Mouse (Mus musculus): ENCODE measurements at regions not wholly inside any gene's neighbourhood (a gene's known extent, or its start where the extent isn't known, plus 50 kb on each side); places are given as distances from the start of the nearest gene placed in this dataset.

DNA sequence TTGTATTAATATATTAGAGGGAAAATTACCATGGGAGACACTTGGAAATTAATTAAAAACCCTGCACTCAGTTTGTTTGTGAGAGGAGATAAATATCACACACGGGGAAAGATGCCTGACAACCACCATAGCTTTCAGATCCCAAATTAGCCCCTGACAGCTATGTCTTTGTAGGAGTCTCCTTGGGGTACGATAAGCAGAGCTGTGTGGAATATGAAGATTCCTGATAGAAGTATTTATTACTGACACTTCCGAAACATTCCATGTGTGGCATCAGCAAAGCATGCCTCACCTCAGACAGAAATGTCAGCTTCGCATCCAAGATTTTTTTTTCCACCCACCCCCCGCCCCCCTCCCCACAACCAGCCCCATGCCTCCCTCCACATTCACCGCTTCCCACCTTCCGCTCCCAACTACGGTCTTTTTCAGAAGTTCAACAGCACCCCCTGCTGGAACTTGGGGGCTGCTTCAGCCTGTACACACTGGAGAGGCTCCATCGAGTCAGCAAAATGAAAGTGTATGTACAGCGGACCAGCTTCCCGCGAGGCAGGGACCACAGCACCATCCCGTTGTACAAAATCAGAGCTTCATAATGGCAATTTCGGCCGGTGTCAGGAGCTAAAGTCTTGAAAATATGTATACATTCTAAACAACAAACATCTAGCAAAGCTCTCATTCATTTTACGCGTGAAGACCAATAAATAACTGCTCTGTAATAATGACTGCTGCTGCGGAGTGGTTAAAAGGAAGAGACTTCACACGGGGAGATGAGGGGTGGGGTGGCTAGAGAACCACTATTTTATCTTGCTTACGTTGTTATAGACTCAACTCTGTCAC is 66.7 kb downstream of the Rwdd3 start:
- peak; percentile 82 to 89 for DNase-seq (ENCODE audit: low spot score in 2 of 2)

DNA sequence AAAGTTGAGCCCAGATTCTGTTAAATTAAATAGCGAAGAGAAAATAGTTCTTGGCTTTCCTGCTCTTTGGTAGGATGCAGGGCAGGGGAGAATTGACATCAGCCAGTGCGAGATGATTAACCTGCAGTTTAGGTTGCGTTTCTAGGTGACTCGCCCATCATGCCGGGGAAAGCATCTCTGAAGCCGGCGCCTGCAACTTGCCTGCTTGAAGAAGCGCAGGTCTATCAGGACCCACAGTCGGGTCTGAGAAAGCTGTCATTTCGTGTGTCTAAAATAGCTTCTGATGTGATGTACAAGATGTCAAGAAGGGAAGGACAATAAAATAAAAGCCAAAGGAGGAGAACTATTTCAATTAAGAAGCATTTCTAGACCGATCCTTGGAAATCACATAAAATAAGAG is 68.6 kb downstream of the Rwdd3 start:
- DNase-seq (ENCODE audit: low spot score in 2 of 2), result peak in 1 of 2 experiments; percentile 24

DNA sequence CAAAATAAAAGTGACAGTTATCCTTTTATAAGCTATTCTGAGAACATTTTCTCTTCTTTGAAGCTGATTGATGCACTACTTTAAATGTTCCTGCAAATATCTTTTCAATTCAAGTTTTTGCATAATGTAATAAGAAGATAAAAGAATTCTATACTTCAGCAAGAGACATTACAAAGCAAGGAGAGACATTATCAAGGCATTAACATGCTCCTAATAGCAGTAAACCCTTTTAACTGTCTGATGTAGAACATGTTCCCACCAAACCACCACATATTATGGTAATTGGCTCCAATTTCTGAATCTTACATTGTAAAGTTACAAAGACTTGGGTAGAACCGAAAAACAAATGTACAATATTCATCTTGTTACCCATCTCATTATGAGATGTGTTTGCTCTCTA is 69.4 kb downstream of the Rwdd3 start:
- DNase-seq (ENCODE audit: low spot score in 2 of 2), result no peak

DNA sequence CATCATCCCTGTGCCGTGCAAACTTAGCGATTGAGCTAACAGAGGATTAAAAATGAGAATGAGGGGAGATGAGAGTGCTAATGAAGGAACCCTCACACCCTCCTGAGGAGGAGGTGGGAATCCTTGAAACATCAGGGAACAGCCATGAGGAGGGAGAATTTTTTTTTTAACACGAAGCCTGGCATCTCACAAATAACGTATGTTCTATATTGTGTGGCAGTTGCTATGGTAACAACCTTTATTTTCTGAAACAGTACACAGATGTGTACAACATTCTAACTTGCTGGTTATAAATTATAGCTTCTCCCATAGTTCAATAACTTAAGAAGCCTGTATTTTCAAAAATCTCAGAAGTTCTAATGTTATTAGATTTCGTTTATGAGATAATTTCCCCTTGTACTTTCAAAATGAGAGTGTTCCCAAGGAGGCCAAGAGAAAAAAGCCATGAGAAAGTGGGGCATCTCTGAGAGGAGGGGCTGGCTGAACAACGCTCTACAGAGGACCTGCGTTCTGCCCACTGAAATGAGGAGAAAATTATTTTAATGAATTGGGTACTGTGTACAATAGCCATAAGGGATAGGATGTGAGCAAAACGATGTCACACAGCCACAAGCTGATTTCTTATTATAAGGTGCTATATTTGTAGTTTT is 71.2 kb downstream of the Rwdd3 start:
- DNase-seq (ENCODE audit: low spot score in 2 of 2), result no peak

DNA sequence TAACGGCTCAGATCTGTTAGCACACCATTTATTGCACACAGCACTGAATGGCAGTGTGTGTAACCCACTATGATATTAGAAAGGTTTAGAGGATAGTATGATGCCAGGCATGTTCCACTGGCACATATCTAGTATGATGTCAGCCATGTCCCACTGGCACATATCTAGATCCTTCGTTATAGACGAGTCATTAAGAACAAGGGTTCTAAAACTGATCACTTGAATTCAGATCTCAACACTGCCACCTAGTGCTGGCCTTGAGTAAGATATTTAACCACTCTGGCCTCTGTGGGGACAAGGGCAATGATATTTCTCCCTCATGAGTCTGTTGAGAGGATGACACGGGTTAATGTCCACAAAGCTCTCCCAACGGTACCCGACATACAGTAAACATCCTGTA is 78.0 kb downstream of the Rwdd3 start:
- DNase-seq (ENCODE audit: low spot score in 2 of 2), result peak; percentile 39 to 51

DNA sequence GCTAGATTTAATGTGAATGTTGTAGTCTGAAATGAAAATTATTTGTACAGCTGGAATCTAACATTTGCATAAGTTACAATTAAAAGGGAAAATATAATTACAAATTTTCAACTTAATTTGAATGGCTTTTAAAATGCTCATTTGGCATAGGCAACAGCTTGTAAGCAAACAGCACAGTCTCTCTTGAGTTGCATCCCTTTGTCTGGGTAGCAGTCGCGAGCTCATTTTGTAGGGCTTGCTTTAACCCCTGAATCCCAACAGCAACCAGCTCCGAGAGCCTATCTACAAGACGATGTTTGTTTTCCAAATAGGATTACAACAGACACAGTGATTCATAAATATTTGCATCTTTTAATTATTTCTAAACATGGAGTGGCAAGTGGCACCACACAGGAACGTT is 82.8 kb downstream of the Rwdd3 start:
- no peak for DNase-seq (ENCODE audit: low spot score in 2 of 2)

DNA sequence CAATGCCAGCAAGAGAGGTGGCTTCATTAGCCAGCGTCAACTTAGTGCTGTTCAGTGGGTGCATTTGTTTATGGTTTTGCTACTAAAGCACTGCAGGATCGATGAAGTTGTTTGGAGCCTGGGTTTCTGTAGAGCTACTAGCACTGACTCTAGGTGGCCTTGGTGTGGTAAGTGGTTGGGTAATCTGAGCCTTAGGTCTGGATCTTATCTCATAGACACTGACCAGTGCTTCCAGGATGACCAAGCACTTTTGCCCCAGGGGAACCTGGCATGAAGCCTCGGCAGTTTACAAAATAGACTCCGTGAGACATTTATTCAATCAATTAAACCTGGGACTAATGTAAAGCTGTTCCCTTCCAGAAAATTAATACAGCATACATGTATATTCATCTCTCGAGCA is 102.8 kb downstream of the Rwdd3 start:
- no peak for DNase-seq (ENCODE audit: low spot score in 2 of 2)

DNA sequence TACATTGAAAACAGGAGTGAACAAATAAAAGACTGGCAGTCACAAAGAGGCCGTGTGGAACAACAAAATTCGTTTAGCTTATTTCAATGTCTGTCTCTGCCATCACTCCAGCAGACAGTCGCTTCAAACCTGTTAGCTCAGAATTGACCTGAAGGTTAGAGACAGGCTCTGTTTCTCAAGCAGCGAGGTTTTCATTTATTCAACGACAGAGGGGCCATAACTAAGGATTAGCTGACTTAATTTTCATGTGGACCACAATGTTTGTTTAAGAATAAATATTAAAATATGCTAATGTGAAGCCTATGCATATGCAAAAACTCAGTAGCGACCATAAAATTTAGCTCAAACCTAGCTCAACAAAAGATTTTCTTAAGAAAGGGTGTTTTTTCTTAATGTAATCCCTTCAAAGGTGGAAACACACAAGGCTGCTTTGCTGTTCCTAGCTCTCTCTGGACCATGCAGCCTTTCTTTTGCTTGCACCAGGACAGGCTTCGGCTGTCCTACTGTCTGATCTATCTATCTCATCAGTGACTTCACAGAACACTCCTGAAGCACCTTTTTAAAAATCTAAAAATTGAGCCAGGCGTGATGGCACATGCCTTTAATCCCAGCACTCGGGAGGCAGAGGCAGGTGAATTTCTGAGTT is 135.5 kb downstream of the Rwdd3 start:
- no peak for DNase-seq (ENCODE audit: low spot score in 2 of 2)

DNA sequence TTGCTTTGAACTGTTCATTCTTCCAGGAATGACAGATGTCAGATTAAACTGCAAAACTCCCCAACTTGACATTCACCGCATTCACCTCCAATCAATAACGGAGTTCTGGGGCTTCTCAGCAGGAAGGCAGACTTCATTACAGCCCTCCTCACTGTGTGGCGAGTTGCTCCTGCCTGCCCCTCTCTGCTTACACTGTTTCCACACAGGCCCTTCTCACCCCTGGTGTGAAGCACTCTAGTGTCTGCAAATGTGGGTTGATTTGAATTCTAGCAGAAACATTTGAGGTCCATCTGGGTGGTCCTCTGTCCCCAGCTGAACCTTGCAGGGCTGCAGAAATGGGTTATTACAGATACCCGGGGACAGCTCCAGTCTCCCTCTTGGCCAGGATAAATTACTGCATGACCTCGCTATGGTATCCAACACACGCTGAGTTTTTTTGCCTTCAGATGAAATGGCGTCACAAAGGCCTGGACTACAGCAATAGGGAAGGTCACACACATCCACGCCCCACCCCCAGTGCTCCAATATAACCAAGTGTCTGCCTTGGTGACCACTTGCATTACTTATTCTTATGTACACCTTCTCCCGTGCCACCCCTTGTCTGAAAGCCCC is 145.8 kb downstream of the Rwdd3 start:
- no peak for DNase-seq (ENCODE audit: low spot score in 2 of 2)

DNA sequence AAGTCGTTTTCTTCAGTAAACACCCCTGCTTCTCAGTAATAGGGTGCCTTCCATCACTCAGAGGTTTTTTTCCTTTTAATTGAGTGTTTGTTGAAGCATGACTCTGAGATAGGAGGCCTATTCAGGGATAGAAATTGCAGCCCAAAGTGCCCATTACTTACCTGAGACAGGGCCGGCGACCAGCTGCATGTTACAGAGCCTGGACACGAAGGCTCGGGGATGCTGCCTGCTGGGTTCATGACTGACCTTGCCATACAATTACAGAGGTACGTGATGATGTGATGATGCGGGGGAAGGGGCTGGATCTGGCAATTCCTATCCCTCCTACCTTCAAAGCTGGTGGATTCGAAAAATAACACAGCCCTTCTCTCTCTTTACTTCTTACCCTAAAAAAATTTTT is 146.7 kb downstream of the Rwdd3 start:
- no peak for DNase-seq (ENCODE audit: low spot score in 2 of 2)

DNA sequence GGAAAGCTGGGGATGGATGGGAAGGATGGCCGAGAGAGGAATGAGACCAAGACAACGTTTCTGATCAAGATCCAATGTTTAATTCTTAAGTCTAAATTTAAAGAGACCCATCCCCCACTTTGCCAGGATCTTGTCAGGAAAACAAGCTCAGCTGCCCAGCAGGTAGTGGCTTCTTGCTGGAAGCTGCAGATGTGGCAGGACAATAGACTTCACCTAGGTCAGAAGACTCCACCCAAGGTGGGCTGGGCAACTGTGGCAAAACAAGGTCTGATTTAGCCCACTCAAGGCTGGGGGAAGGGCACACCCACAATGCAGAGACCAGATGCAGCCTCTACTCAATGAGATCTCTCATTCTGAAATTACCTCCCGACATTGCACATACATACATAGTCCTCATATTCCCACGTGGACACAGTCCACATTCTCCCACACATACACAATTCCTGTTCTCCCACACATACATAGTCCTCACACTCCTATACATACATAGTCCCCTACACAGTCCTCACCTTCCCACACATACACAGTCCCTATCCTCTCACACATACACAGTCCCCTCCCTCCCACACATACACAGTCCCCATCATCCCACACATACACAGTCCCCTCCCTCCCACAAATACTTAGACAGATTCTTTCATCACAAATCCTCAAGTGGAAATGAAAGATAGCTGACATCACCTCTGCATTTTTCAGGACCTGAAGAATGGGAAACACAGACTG is 150.2 kb downstream of the Rwdd3 start:
- no peak for DNase-seq (ENCODE audit: low spot score in 2 of 2)

DNA sequence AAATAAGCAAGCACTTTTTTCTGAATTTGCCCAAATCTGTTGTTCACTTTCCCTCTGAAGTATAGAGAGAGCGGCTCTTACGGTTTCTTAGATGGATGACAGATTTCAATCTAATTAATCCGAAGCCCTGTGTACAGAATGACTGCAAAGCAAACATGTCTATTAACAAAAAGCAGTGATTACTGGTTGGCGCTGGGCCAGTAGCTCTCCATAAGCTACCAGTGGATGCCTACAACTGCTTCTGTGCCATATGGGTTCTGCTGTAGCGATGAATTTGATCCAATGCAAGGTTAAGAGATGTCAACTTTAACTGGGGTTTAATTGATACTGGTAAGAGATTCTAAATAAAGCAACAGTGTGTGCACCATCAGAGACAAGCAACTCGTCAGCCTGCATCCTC is 162.3 kb downstream of the Rwdd3 start:
- peak in 1 of 2 experiments; percentile 2 for DNase-seq (ENCODE audit: low spot score in 2 of 2)

DNA sequence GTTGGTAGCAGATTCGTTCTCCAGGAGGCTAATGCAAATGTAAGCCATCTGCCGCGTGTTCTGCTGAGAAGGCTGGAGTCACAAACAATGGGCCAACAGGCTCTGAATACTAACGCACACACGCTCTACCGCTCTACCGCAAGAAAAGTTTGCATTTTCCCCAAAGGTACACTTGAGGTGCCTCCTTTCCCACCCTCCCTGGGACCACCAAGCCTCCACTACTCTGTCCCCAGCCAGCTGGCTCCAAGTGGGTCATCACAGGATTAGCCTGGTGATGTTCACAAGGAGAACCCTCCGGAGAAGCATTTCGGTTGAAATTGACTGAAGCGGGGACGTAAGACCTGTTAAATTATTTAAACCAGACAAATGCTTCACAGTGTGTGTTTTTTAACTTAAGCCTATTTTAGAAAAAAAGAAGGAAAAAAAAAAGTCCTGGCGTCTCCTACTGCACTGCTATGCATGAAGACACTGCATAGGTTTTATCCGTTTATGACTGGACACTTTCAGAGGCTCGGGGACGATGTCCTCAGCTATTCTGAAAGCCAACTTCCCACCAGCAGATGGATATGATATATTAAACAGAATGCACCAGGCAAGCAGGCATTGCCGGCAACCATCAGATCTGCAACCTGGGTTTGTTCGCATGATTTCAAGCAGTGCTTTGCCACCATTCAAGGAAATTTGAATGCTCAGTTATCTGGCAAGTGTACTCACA is 187.8 kb downstream of the Rwdd3 start:
- DNase-seq (ENCODE audit: low spot score in 2 of 2), result peak; percentile 5 to 33

DNA sequence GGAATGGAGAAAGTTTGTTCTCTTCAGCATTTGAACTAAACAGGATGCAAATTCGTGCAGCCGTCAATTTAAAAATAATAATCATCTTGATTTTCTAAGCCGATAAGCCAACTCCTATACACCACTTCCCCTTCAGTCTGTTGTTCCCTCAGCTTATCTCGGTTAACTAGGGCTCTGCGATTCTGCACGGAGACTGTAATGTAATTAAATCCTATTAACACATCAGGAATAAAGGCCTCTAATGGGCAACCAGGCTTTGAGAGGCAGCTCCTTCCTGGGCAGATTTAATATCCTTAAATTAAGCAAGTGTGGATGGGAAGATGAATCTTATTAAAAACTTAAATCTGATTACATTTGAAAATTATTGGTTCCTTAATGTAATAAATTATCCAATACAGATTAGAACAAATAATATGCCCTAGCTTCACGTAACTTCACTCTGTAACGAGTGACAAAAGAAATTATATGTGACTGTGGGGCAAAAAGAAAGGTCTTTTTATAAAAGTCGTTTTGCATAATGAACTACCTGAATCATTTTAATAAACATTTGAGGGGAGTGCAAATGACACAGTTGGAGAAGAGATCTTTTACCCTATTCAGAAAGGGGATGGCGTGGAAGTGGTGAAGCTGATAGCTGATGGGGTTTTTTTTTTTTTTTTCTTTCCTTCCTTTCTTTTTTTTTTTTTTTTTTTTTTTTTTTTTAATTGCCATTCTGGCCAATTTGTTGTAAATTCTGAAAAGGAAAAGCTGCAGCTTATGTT is 188.5 kb downstream of the Rwdd3 start:
- DNase-seq (ENCODE audit: low spot score in 2 of 2), result no peak

DNA sequence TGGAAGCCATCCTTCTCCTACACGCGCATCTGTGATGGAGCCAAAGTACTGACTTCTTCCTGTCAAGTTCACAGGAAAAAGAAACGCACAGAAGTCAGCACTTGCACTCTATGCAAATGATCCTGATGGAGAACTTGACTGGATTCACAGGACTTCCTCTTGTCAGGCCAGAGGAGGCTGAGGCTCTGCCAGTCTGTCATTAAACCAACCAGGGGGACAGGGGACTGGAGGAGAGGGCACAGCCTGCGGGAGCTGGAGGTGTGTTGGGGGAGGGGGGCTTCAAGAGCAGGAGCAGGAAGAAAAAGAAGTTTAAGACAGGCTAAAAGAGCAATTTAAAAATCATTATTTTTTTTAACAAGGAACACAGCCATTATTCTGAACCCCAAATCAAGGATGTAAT is 189.3 kb downstream of the Rwdd3 start:
- no peak for DNase-seq (ENCODE audit: low spot score in 2 of 2)

DNA sequence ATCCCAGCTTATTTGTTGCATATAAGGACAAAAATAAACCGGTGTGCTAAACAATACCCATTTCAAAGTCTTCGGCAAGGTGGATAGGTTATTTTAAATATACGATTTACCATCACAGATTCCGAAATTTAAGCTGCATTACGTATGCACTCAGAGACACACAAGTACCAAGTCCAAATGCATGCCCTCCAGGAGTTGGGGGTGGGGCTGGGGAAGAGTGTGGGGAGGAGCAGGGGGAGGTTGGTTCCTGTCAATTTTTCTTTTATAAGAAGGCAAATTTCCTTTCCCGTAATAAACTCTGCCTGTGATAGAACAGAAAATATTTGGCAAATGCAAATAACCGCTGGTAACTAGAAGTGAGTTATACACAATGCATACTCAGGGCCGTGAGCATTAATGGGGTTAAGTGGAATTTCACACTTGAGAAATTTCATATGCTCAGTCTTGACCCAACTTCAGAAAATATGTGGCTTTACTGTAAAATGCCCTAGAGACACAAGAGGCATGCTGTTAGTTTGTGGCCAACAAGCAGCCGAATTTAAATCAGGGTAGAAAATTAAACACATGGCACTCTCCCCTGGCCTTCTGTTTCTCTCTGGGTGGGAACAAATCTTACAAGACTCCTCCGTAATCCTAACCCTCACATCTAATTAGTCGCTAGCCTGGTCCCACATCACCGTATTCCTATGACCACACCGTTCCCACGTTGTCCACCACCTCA is 200.6 kb downstream of the Rwdd3 start:
- no peak for DNase-seq (ENCODE audit: low spot score in 2 of 2)

DNA sequence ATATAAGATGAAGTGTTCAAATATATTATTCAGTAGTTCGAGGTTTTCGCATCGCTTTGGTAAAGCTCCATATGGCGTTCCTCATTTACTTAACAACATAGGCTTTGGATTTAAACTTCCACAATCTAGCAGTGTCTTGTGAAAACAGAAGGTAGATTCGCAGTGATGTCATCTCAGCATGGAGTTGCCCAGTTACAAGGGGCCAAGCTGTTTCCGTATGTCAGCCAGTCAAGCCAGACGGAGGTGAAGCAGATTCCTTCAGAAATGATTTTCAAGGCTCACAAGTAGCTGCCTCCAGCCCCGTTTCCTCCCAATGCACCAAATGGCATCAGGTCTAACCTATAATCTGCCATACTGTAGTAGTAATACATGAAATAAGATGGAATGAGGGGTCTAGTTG is 224.6 kb downstream of the Rwdd3 start:
- DNase-seq (ENCODE audit: low spot score in 2 of 2), result no peak

DNA sequence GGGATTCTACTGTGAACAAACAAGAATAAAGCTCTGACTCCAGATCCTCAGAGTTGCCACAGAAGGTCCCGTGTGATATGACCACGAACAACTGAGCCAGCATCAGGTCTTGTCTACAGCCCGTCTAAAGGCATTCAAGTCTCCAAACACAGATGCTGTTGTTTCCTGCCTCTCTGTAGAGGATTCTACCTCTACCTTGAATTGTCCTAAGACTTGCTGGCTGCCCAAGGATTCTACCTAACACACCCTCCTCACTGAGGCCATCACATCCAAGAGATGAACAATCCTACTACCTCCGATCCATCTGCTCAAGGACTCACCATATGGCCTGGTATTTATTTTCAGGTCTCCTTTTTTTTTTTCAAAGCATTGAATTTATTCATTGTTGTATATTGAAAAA is 237.1 kb downstream of the Rwdd3 start:
- DNase-seq (ENCODE audit: low spot score in 2 of 2), result no peak

DNA sequence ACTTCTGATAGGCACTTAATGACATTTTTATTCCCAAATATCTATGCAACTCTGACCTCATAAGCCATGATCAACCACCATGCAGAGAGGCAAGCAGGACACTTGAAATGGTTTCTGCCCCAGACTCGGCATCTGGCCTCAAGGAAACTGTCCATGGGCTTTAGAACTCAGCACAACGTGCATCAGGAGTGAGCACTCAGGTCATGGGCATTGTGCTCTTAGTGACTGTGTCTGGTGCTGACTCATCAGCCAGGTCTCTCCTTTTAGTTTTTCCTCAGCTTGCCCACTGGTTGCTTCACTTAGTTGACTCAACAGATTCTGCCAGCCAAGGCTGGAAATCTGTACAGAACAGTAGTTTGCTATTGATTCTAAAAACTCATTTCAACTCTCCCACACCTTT is 251.1 kb downstream of the Rwdd3 start:
- DNase-seq (ENCODE audit: low spot score in 2 of 2), result no peak

DNA sequence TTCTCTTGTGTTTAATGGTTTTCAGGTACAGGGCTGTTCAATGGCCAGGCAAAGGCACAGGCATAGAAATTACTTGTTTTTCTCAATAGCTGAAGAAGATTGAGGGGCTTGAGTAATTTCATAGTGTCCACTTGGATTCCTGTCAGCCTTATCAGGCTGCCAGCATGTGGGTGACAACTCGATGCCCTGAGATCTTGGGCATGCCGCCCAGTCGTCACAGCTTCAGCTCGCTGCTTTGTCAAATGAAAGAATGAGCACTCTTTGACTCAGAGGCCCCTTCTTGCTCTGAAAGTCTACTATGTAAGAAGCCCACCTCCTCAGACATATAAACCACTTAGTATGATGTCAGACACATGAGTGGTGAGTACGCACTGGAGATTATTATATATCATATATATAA is 272.6 kb downstream of the Rwdd3 start:
- DNase-seq (ENCODE audit: low spot score in 2 of 2), result no peak
